ENCODE assay signal across 17 mouse cellular contexts in genomic region chr5:88982040-88982736, GRCm38 (mm10).
DNase-seq lines count a peak whose midpoint lies in the region; ATAC-seq and TF ChIP-seq lines count a peak whose summit lies in the region.
"Had no signal": no experiment of that assay in that cellular context is flagged by ENCODE, and none has a peak within 500 bp of the region (broad histone marks: within the 10 kb centered on the region; RNA-seq: fewer than 3 reads in every experiment).

No protein-coding gene starts in this region.

- H3K27me3 ChIP-seq in heart, embryonic 15.5 days: no peaks in the 10 kb centered on the region
- no peaks in the 10 kb centered on the region for H3K27me3 ChIP-seq in liver, embryonic 11.5 days (replicated peaks; ENCODE audit: control insufficient read depth, insufficient read depth, low read length)
- no peaks in the 10 kb centered on the region for H3K27me3 ChIP-seq in liver, embryonic 12.5 days (replicated peaks)
- H3K27me3 ChIP-seq in myocyte (ENCODE audit: control insufficient read depth, insufficient read depth, insufficient read length): no peaks in the 10 kb centered on the region
- H3K27me3 ChIP-seq: forebrain, embryonic 13.5 days; neural tube, embryonic 12.5 days had no signal

- H3K36me3 ChIP-seq in heart, embryonic 15.5 days: no peaks in the 10 kb centered on the region
- H3K36me3 ChIP-seq in liver, embryonic 11.5 days (ENCODE audit: control insufficient read depth, insufficient read depth, low read length): no peaks in the 10 kb centered on the region
- no peaks in the 10 kb centered on the region for H3K36me3 ChIP-seq in liver, embryonic 12.5 days
- H3K36me3 ChIP-seq in myocyte (ENCODE audit: control insufficient read depth, insufficient read depth): no peaks in the 10 kb centered on the region
- H3K36me3 ChIP-seq: limb, embryonic 10.5 days; neural tube, embryonic 12.5 days had no signal

- H3K4me3 ChIP-seq in heart, embryonic 15.5 days: peak overlapping the region; percentile 10; the same call in 1 of the 2 replicates
- no peak overlapping the region for H3K4me3 ChIP-seq in liver, embryonic 11.5 days (ENCODE audit: low read depth, low read length)
- peak overlapping the region; percentile 4; the same call in 1 of the 2 replicates for H3K4me3 ChIP-seq in liver, embryonic 12.5 days
- no peak overlapping the region for H3K4me3 ChIP-seq in myocyte
- H3K4me3 ChIP-seq: forebrain, embryonic 13.5 days; limb, embryonic 10.5 days; neural tube, embryonic 12.5 days had no signal

- DNase-seq in heart, adult 8-10 months (ENCODE audit: low spot score): no peak
- DNase-seq in liver, embryonic 11.5 days (ENCODE audit: low spot score): no peak
- no peak for DNase-seq in liver
- DNase-seq in yolk sac, embryonic 10.5 days (ENCODE audit: low spot score): no peak
- DNase-seq: adrenal gland, postnatal 10 days; cerebellum, adult 8-10 months; kidney, postnatal 4 days; layer of hippocampus, postnatal 36 days; right cerebral cortex, postnatal 4 days had no signal

- no peak for TF ChIP-seq POLR2A in myocyte (IDR thresholded peaks at IDR 0.05; ENCODE audit: insufficient read length, low read depth)

- ATAC-seq in heart, embryonic 15.5 days (replicated peaks; ENCODE audit: insufficient number of reproducible peaks, insufficient read depth, low FRiP score, low read depth): no peak
- no peak for ATAC-seq in liver, embryonic 11.5 days (replicated peaks; ENCODE audit: low FRiP score)
- ATAC-seq in liver, embryonic 12.5 days: no peak
- ATAC-seq: CD4-positive, CD25-positive, alpha-beta regulatory T cell, adult 4 months; forebrain, embryonic 13.5 days had no signal

- H3K4me1 ChIP-seq in heart, embryonic 15.5 days (replicated peaks): peaks cover 20% of the 10 kb centered on the region
- H3K4me1 ChIP-seq in liver, embryonic 11.5 days (replicated peaks; ENCODE audit: control insufficient read depth, insufficient read depth, low read length): peaks cover 15% of the 10 kb centered on the region
- H3K4me1 ChIP-seq in liver, embryonic 12.5 days: peaks cover 35% of the 10 kb centered on the region
- H3K4me1 ChIP-seq: forebrain, embryonic 13.5 days; neural tube, embryonic 12.5 days had no signal

- no peak overlapping the region for H3ac ChIP-seq in myocyte (ENCODE audit: control insufficient read depth, insufficient read length)

- peak overlapping the region; percentile 43 for H3K4me2 ChIP-seq in heart, embryonic 15.5 days
- H3K4me2 ChIP-seq in liver, embryonic 11.5 days: peak overlapping the region; percentile 36
- H3K4me2 ChIP-seq in liver, embryonic 12.5 days: peak overlapping the region; percentile 53
- peak overlapping the region; percentile 33 for H3K4me2 ChIP-seq in myocyte (ENCODE audit: low read depth)
- H3K4me2 ChIP-seq: forebrain, embryonic 13.5 days; lung, embryonic 14.5 days; neural tube, embryonic 12.5 days had no signal

- no peaks in the 10 kb centered on the region for H3K9me3 ChIP-seq in heart, embryonic 15.5 days (replicated peaks)
- H3K9me3 ChIP-seq in liver, embryonic 11.5 days (ENCODE audit: control insufficient read depth, low read length): no peaks in the 10 kb centered on the region
- H3K9me3 ChIP-seq in liver, embryonic 12.5 days (replicated peaks): no peaks in the 10 kb centered on the region
- H3K9me3 ChIP-seq: forebrain, embryonic 13.5 days; limb, embryonic 10.5 days; neural tube, embryonic 12.5 days had no signal

- H3K79me2 ChIP-seq in myocyte (ENCODE audit: control insufficient read depth, insufficient read depth): no peaks in the 10 kb centered on the region

- H3K9ac ChIP-seq in heart, embryonic 15.5 days: no peak overlapping the region
- H3K9ac ChIP-seq in liver, embryonic 11.5 days (ENCODE audit: low read depth, low read length): no peak overlapping the region
- no peak overlapping the region for H3K9ac ChIP-seq in liver, embryonic 12.5 days
- H3K9ac ChIP-seq: forebrain, embryonic 13.5 days; lung, embryonic 14.5 days; neural tube, embryonic 12.5 days had no signal

- H3K27ac ChIP-seq in heart, embryonic 15.5 days: peak overlapping the region; percentile 81
- H3K27ac ChIP-seq in liver, embryonic 11.5 days (ENCODE audit: low read depth, low read length): no peak overlapping the region; the same call in 1 of the 2 replicates
- H3K27ac ChIP-seq in liver, embryonic 12.5 days: peak overlapping the region; percentile 65
- H3K27ac ChIP-seq: forebrain, embryonic 13.5 days; limb, embryonic 10.5 days; neural tube, embryonic 12.5 days had no signal

- 53% methylated on average over 3 of the region's 3 CpGs for whole genome bisulfite sequencing in heart, embryonic 15.5 days
- 47% methylated on average over 3 of the region's 3 CpGs for WGBS in liver, embryonic 11.5 days
- 36% methylated on average over 3 of the region's 3 CpGs for WGBS in liver, embryonic 12.5 days (ENCODE audit: insufficient replicate concordance)

TF ChIP-seq in myocyte, 11 proteins besides CTCF, POLR2A, EP300 and RAD21:
- no peak for TF ChIP-seq SRF (IDR thresholded peaks at IDR 0.05; ENCODE audit: control insufficient read depth, insufficient read length, low read depth)
- no peak for TF ChIP-seq TCF3 (IDR thresholded peaks at IDR 0.05; ENCODE audit: insufficient read length, low read depth)
- TF ChIP-seq MYOD1 (IDR thresholded peaks at IDR 0.05; ENCODE audit: control insufficient read depth in 1 of 3, insufficient read length in 2 of 3, low read depth in 2 of 3): no peak
- TF ChIP-seq MYOG (IDR thresholded peaks at IDR 0.05; ENCODE audit: control insufficient read depth in 1 of 3, insufficient read depth in 1 of 3, insufficient read length in 2 of 3, low read depth in 2 of 3): no peak
- no peak for TF ChIP-seq E2F4 (IDR thresholded peaks at IDR 0.05; ENCODE audit: insufficient read depth)
- TF ChIP-seq TCF12 (IDR thresholded peaks at IDR 0.05; ENCODE audit: insufficient read depth, poor library complexity, severe bottlenecking): no peak
- no peak for TF ChIP-seq MAX (IDR thresholded peaks at IDR 0.05; ENCODE audit: low read depth)
- TF ChIP-seq POLR2AphosphoS2 (IDR thresholded peaks at IDR 0.05; ENCODE audit: insufficient read length, low read depth): no peak
- no peak for TF ChIP-seq REST (IDR thresholded peaks at IDR 0.05; ENCODE audit: insufficient read depth, insufficient read length)
- no peak for TF ChIP-seq CEBPB (IDR thresholded peaks at IDR 0.05; ENCODE audit: insufficient read depth, poor library complexity, severe bottlenecking)
- TF ChIP-seq USF1 (IDR thresholded peaks at IDR 0.05; ENCODE audit: low read depth): no peak

Comparison
In these comparisons a context has a peak if more than half of its experiments do, and no peak if none do; other contexts are left out.
1. H3K4me3 ChIP-seq: peak in heart, embryonic 15.5 days (single experiment) and liver, embryonic 12.5 days (single experiment); none in liver, embryonic 11.5 days (single experiment) and myocyte (single experiment).
2. Peak in every context shown above with its lines, with median percentiles within 50 percentile points of each other: H3K4me2 ChIP-seq.